Comparison of ENCODE assay signal across 21 mouse cellular contexts in the genomic region with DNA sequence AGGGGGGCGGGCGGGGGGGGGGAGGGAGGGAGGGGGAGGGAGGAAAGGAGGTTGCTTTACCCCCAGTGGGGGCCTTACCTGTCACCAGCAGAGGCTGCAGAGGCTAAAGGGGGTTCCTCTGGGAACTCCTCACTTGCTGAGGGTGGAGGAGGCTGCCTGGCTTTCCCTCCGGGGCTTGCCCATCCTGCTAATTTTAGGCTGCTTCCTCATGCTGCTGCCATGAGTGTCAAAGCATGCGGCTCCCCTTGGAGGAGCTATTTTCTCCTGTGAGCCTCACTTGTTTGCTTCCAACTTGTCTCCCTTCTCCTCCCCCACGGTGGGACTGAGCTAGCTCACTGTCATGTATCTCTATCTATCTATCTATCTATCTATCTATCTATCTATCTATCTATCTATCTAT. TPM values are rescaled to one million over a fixed set of nuclear protein-coding genes. Genes with fewer than 3 reads are reported as not detected.
DNase-seq lines count a peak whose midpoint lies in the region; ATAC-seq lines count a peak whose summit lies in the region.
"Had no signal": no experiment of that assay in that cellular context is flagged by ENCODE, and none has a peak within 500 bp of the region (broad histone marks: within the 10 kb centered on the region; RNA-seq: fewer than 3 reads in every experiment).

No protein-coding gene starts in this region.

- intact Hi-C loops in left cerebral cortex, postnatal 14 days (cut with DNase I): no loop called here
- intact Hi-C loops in gastrocnemius, postnatal 14 days (cut with DNase I; ENCODE audit: low total_unique reads): no loop called here
- intact Hi-C loops in heart, postnatal 14 days (cut with DNase I): no loop called here

- H3K4me1 ChIP-seq in hindbrain, embryonic 11.5 days (replicated peaks; ENCODE audit: control insufficient read depth, insufficient read depth, low read length): no peaks in the 10 kb centered on the region
- H3K4me1 ChIP-seq: forebrain, embryonic 13.5 days; hindbrain, embryonic 15.5 days; liver, embryonic 12.5 days; lung, embryonic 15.5 days; midbrain, embryonic 15.5 days had no signal

- no peak overlapping the region for H3K9ac ChIP-seq in hindbrain, embryonic 11.5 days (ENCODE audit: low read depth, low read length)
- H3K9ac ChIP-seq: forebrain, embryonic 13.5 days; hindbrain, embryonic 15.5 days; liver, embryonic 12.5 days; lung, embryonic 15.5 days; midbrain, embryonic 15.5 days had no signal

- WGBS in hindbrain, embryonic 11.5 days: 34% methylated on average over 3 of the region's 5 CpGs

- H3K27ac ChIP-seq in hindbrain, embryonic 11.5 days (ENCODE audit: low read depth, low read length): no peak overlapping the region
- H3K27ac ChIP-seq: forebrain, embryonic 13.5 days; hindbrain, embryonic 15.5 days; liver, embryonic 12.5 days; lung, embryonic 15.5 days; midbrain, embryonic 15.5 days had no signal

- DNase-seq in left cerebral cortex, postnatal 14 days (ENCODE audit: low spot score in 2 of 2): peak; percentile 32 to 62
- DNase-seq in left cerebral cortex, adult 11 months (ENCODE audit: low spot score): no peak
- DNase-seq in gastrocnemius, postnatal 14 days: peak; percentile 44
- DNase-seq in heart, postnatal 14 days: peak; percentile 14 to 33
- DNase-seq in hindbrain, embryonic 11.5 days (ENCODE audit: low spot score): no peak
- no peak for DNase-seq in kidney, postnatal 14 days
- no peak for DNase-seq in thymus, adult 18-20 months
- DNase-seq: adrenal gland, postnatal 25 days; cerebellum, postnatal 10 days; embryo, embryonic 11 days; kidney, adult 11 months; kidney, postnatal 10 days; layer of hippocampus, adult 9-11 months had no signal

- no peak overlapping the region for H3K4me3 ChIP-seq in hindbrain, embryonic 11.5 days (ENCODE audit: low read depth, low read length)
- H3K4me3 ChIP-seq: forebrain, embryonic 13.5 days; hindbrain, embryonic 15.5 days; liver, embryonic 12.5 days; lung, embryonic 15.5 days; midbrain, embryonic 15.5 days had no signal

- no peak for ATAC-seq in hindbrain, embryonic 11.5 days (ENCODE audit: low FRiP score)
- ATAC-seq: forebrain, embryonic 13.5 days; liver, embryonic 12.5 days; midbrain, embryonic 15.5 days had no signal

- H3K27me3 ChIP-seq in hindbrain, embryonic 11.5 days (ENCODE audit: control insufficient read depth, insufficient read depth, low read length): no peaks in the 10 kb centered on the region
- H3K27me3 ChIP-seq: forebrain, embryonic 13.5 days; hindbrain, embryonic 15.5 days; liver, embryonic 12.5 days; lung, embryonic 15.5 days; midbrain, embryonic 15.5 days had no signal

- H3K9me3 ChIP-seq in hindbrain, embryonic 11.5 days (ENCODE audit: control insufficient read depth, low read length): no peaks in the 10 kb centered on the region
- H3K9me3 ChIP-seq: forebrain, embryonic 13.5 days; hindbrain, embryonic 15.5 days; liver, embryonic 12.5 days; lung, embryonic 15.5 days; midbrain, embryonic 15.5 days had no signal

- no peaks in the 10 kb centered on the region for H3K36me3 ChIP-seq in hindbrain, embryonic 11.5 days (ENCODE audit: control insufficient read depth, insufficient read depth, low read length)
- H3K36me3 ChIP-seq: hindbrain, embryonic 15.5 days; liver, embryonic 12.5 days; lung, embryonic 15.5 days; midbrain, embryonic 15.5 days had no signal

- no peak overlapping the region for H3K4me2 ChIP-seq in hindbrain, embryonic 11.5 days (replicated peaks; ENCODE audit: low read depth, low read length)
- H3K4me2 ChIP-seq: forebrain, embryonic 13.5 days; hindbrain, embryonic 15.5 days; liver, embryonic 12.5 days; lung, embryonic 15.5 days; midbrain, embryonic 15.5 days had no signal

RNA-seq across cellular contexts. Expression of a gene that starts 12.8 kb away (rescaled TPM):
- total RNA-seq in left cerebral cortex, postnatal 14 days (2021): 10 to 100 TPM; 38.6 to 41.8 TPM
- total RNA-seq in gastrocnemius, postnatal 14 days (2021): 10 to 100 TPM; 18.1 to 20.6 TPM
- 10 to 100 TPM; 36.9 to 38.8 TPM for total RNA-seq in heart, postnatal 14 days (2021)
- polyA plus RNA-seq in hindbrain, embryonic 11.5 days (2014; fragmentation: Nextera tagmentation; extraction: Ambion mirVana): 49.3 and 50.3 TPM in 2 replicates

RNA-seq across cellular contexts. Expression of a gene that starts 27.1 kb away (rescaled TPM):
- total RNA-seq in left cerebral cortex, postnatal 14 days (2021): 1 to 10 TPM; 4.9 to 5.0 TPM
- total RNA-seq in gastrocnemius, postnatal 14 days (2021): 100 to 1,000 TPM; 240 to 247 TPM
- total RNA-seq in heart, postnatal 14 days (2021): 10 to 100 TPM; 82.5 to 90.9 TPM
- 0.09 and 0.10 TPM in 2 replicates for polyA plus RNA-seq in hindbrain, embryonic 11.5 days (2014; fragmentation: Nextera tagmentation; extraction: Ambion mirVana)
- total RNA-seq: megakaryocyte progenitor cell, adult 5-6 weeks; MEL had no signal
- polyA plus RNA-seq: forebrain, embryonic 13.5 days; spleen, adult 2 months had no signal

Comparison
In these comparisons a context has a peak if more than half of its experiments do, and no peak if none do; other contexts are left out.
1. DNase-seq: peak in left cerebral cortex, postnatal 14 days (2 of 2), gastrocnemius, postnatal 14 days (single experiment) and heart, postnatal 14 days (2 of 2); none in left cerebral cortex, adult 11 months (single experiment), hindbrain, embryonic 11.5 days (single experiment), kidney, postnatal 14 days (single experiment) and thymus, adult 18-20 months (0 of 2).
2. RNA of a gene that starts 27.1 kb away (total RNA-seq): 240 to 247 TPM in gastrocnemius, postnatal 14 days and 82.5 to 90.9 TPM in heart, postnatal 14 days; 4.9 to 5.0 TPM in left cerebral cortex, postnatal 14 days; every median in the first group is over 10 times any median in the second.